Mouse (Mus musculus) myocyte (in vitro differentiated cells): ENCODE measurements around the gene Kctd18. TPM values are rescaled to one million over a fixed set of nuclear protein-coding genes. Genes with fewer than 3 reads are reported as not detected.

Experiments
- H3K27me3 ChIP-seq: one replicate; pipeline ENCODE4 v1.6.1; 2011; ENCODE audit not compliant: control insufficient read depth, insufficient read depth, insufficient read length
- H3K36me3 ChIP-seq: one replicate; pipeline ENCODE4 v1.6.1; 2011; ENCODE audit not compliant: control insufficient read depth, insufficient read depth
- H3K4me2 ChIP-seq: one replicate; pipeline ENCODE4 v1.6.1; 2011; ENCODE audit warnings: low read depth, control low read depth
- H3K4me3 ChIP-seq: one replicate; pipeline ENCODE4 v1.5.1; 2011; ENCODE audit warnings: mild to moderate bottlenecking, control low read depth, moderate library complexity
- H3K79me2 ChIP-seq: one replicate; pipeline ENCODE4 v1.6.1; 2011; ENCODE audit not compliant: control insufficient read depth, insufficient read depth
- H3ac ChIP-seq: one replicate; pipeline ENCODE4 v1.6.1; 2011; ENCODE audit not compliant: control insufficient read depth, insufficient read length
- CEBPB ChIP-seq: IDR thresholded peaks from 2 replicates; pipeline ENCODE4 v1.6.1; 2011; ENCODE audit warnings: mild to moderate bottlenecking, moderate library complexity; ENCODE audit not compliant: poor library complexity, insufficient read depth, severe bottlenecking
- E2F4 ChIP-seq: IDR thresholded peaks from one replicate; pipeline ENCODE4 v1.6.1; 2011; ENCODE audit warnings: mild to moderate bottlenecking, control low read depth, moderate library complexity; ENCODE audit not compliant: insufficient read depth
- MAX ChIP-seq: IDR thresholded peaks from one replicate; pipeline ENCODE4 v1.6.1; 2011; ENCODE audit warnings: low read depth, mild to moderate bottlenecking, control low read depth
- MYOD1 ChIP-seq, 3 experiments: IDR thresholded peaks; one replicate each; pipeline ENCODE4 v1.6.1; 2011; ENCODE audit warnings: control low read depth in 2 of 3, low read depth in 2 of 3, mild to moderate bottlenecking in 2 of 3, moderate library complexity in 1 of 3; ENCODE audit not compliant: insufficient read length in 2 of 3, control insufficient read depth in 1 of 3
- MYOG ChIP-seq, 3 experiments: IDR thresholded peaks; one replicate each; pipeline ENCODE4 v1.6.1; 2011; ENCODE audit warnings: control low read depth in 2 of 3, low read depth in 2 of 3, mild to moderate bottlenecking in 2 of 3; ENCODE audit not compliant: insufficient read length in 2 of 3, control insufficient read depth in 1 of 3, insufficient read depth in 1 of 3
- POLR2A ChIP-seq: IDR thresholded peaks from one replicate; pipeline ENCODE4 v1.6.1; 2011; ENCODE audit warnings: low read depth, mild to moderate bottlenecking, control low read depth, moderate library complexity; ENCODE audit not compliant: insufficient read length
- POLR2AphosphoS2 ChIP-seq: IDR thresholded peaks from one replicate; pipeline ENCODE4 v1.6.1; 2011; ENCODE audit warnings: low read depth, control low read depth; ENCODE audit not compliant: insufficient read length
- REST ChIP-seq: IDR thresholded peaks from one replicate; pipeline ENCODE4 v1.6.1; 2011; ENCODE audit warnings: mild to moderate bottlenecking, control low read depth, moderate library complexity; ENCODE audit not compliant: insufficient read depth, insufficient read length
- SRF ChIP-seq: IDR thresholded peaks from one replicate; pipeline ENCODE4 v1.6.1; 2011; ENCODE audit warnings: low read depth; ENCODE audit not compliant: control insufficient read depth, insufficient read length
- TCF12 ChIP-seq: IDR thresholded peaks from one replicate; pipeline ENCODE4 v1.6.1; 2011; ENCODE audit warnings: mild to moderate bottlenecking, control low read depth; ENCODE audit not compliant: poor library complexity, insufficient read depth, severe bottlenecking
- TCF3 ChIP-seq: IDR thresholded peaks from one replicate; pipeline ENCODE4 v1.6.1; 2011; ENCODE audit warnings: low read depth, control low read depth; ENCODE audit not compliant: insufficient read length
- USF1 ChIP-seq: IDR thresholded peaks from one replicate; pipeline ENCODE4 v1.6.1; 2011; ENCODE audit warnings: low read depth, mild to moderate bottlenecking, control low read depth, moderate library complexity
- polyA plus RNA-seq: library from polyadenylated mRNA; unstranded; fragments of >200 nt; fragmentation: generic; extraction: Trizol; gene quantifications from one replicate; pipeline ENCODE4 v1.2.1, GENCODE M21; 2012; ENCODE audit warnings: missing spikeins

The Kctd18 gene
- 4.5 TPM for polyA plus RNA-seq

DNA sequence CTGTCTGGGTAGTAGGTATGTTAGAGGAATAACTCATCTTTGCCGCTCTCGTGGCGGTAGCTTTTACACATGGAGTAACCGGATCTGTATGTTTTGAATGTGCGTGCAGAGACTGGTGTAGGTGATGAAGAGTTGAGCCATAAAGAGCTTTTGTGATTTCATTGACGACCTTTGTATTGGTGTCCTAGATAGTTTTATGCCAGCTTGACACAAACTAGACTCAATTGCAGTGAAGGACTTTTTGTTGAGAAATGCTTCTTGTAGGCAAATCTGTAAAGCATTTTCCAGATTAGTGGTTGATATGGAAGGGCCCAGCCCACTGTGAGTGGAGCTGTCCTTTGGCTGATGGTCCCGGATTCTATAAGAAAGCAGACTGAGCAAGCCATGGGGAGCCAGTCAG is at the start of gene Kctd18:
TSS of gene Kctd18 (minus strand) at position 101 of the 400 bp plus-strand sequence.
- TF ChIP-seq TCF12 (no peak), POLR2AphosphoS2 (no peak), MAX (no peak), TCF3 (no peak), E2F4 (no peak), POLR2A (no peak), MYOG (IDR thresholded peaks at IDR 0.05; ENCODE audit: control insufficient read depth in 1 of 3, insufficient read depth in 1 of 3, insufficient read length in 2 of 3, low read depth in 2 of 3) (no peak), MYOD1 (IDR thresholded peaks at IDR 0.05; ENCODE audit: control insufficient read depth in 1 of 3, insufficient read length in 2 of 3, low read depth in 2 of 3) (no peak), SRF (no peak)
- no peak within 1 kb of the TSS for H3K4me2 ChIP-seq
- no peaks in the 10 kb centered on the region for H3K27me3 ChIP-seq
- peaks cover 33% of the 10 kb centered on the region for H3K36me3 ChIP-seq
- H3K4me3 ChIP-seq = no peak within 1 kb of the TSS
- no peak within 1 kb of the TSS for H3ac ChIP-seq
- peaks cover 6% of the 10 kb centered on the region for H3K79me2 ChIP-seq

DNA sequence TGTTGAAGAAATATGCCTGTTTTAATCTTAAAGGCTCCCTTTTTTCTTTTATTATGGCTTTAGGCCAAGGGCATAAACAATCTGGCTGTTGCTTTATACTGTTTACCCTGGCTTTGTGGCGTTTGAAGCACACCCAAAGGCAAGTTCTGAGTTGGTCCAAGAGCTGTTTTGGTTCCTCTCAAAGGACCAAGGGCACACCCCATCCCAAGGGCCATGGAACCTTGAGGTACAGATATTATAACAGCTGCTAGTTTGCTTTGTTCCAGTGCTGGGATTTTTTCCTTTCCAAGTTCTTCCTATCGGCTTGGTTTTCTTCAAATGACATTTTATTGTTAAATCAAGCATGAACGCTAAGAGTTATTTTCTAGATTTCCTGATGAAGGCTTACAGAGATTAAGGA is 46.9 kb upstream of the Kctd18 start:
- H3K79me2 ChIP-seq = no peaks in the 10 kb centered on the region
- no peak overlapping the region for H3K4me2 ChIP-seq
- H3ac ChIP-seq = no peak overlapping the region
- no peaks in the 10 kb centered on the region for H3K27me3 ChIP-seq
- H3K36me3 ChIP-seq = peaks cover 24% of the 10 kb centered on the region
- TF ChIP-seq E2F4 = no peak
- no peak for TF ChIP-seq CEBPB
- TF ChIP-seq MYOG (IDR thresholded peaks at IDR 0.05; ENCODE audit: control insufficient read depth in 1 of 3, insufficient read depth in 1 of 3, insufficient read length in 2 of 3, low read depth in 2 of 3) = no peak
- TF ChIP-seq MAX = no peak
- TF ChIP-seq REST = no peak
- TF ChIP-seq MYOD1 (IDR thresholded peaks at IDR 0.05; ENCODE audit: control insufficient read depth in 1 of 3, insufficient read length in 2 of 3, low read depth in 2 of 3) = no peak
- no peak for TF ChIP-seq POLR2AphosphoS2
- TF ChIP-seq TCF3 = no peak
- no peak for TF ChIP-seq SRF
- TF ChIP-seq USF1 = no peak
- no peak overlapping the region for H3K4me3 ChIP-seq

DNA sequence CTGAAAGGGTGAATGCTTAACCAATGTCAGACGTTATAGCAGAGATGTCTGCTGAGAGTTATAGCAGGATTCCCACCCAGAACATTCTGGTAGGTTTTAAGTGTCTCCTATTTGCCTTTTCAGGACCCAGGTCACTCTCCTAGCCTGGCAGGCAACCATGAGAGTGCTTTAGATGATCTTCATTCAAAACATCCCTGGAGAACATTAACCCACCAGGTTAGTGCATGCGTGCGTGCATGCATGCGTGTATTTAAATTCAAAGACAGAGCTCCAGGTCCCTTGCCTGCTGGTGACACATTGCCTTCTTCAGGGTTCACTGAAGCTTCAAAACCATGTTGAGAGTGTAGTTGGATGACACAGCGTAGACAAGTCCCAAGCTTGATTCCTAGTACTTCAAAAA is 46.4 kb upstream of the Kctd18 start:
- TF ChIP-seq TCF12 (no peak), E2F4 (no peak), REST (no peak), USF1 (no peak), POLR2AphosphoS2 (no peak), POLR2A (no peak), SRF (no peak), MYOG (IDR thresholded peaks at IDR 0.05; ENCODE audit: control insufficient read depth in 1 of 3, insufficient read depth in 1 of 3, insufficient read length in 2 of 3, low read depth in 2 of 3) (no peak), CEBPB (no peak), TCF3 (no peak), MYOD1 (IDR thresholded peaks at IDR 0.05; ENCODE audit: control insufficient read depth in 1 of 3, insufficient read length in 2 of 3, low read depth in 2 of 3) (no peak), MAX (no peak)
- Histone ChIP-seq H3ac (no peak overlapping the region), H3K27me3 (no peaks in the 10 kb centered on the region), H3K4me3 (no peak overlapping the region), H3K4me2 (no peak overlapping the region), H3K79me2 (no peaks in the 10 kb centered on the region), H3K36me3 (peaks cover 24% of the 10 kb centered on the region)

DNA sequence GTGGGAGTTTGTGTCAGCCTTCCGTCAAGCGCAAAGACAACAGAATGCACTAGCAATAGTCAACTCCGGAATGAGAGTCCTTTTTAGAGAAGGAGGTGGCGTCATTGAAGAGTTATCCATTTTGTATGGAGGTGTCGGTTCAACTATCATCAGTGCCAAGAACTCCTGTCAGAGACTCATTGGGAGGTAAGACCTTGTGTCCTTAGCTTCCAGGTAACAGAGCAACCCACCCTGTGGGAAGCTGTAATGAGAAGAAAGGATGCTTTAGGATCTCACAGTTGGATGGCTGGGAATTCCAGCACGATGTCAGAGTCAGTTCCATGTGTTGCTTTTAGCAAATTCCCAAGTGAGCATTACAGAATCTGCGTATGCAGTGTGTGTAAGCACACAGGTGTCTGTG is 43.4 kb upstream of the Kctd18 start:
- TF ChIP-seq MAX (no peak), MYOD1 (IDR thresholded peaks at IDR 0.05; ENCODE audit: control insufficient read depth in 1 of 3, insufficient read length in 2 of 3, low read depth in 2 of 3) (no peak), USF1 (no peak), SRF (no peak), E2F4 (no peak), MYOG (IDR thresholded peaks at IDR 0.05; ENCODE audit: control insufficient read depth in 1 of 3, insufficient read depth in 1 of 3, insufficient read length in 2 of 3, low read depth in 2 of 3) (no peak), TCF12 (no peak), TCF3 (no peak), CEBPB (no peak), POLR2A (no peak), REST (no peak), POLR2AphosphoS2 (no peak)
- no peak overlapping the region for H3ac ChIP-seq

DNA sequence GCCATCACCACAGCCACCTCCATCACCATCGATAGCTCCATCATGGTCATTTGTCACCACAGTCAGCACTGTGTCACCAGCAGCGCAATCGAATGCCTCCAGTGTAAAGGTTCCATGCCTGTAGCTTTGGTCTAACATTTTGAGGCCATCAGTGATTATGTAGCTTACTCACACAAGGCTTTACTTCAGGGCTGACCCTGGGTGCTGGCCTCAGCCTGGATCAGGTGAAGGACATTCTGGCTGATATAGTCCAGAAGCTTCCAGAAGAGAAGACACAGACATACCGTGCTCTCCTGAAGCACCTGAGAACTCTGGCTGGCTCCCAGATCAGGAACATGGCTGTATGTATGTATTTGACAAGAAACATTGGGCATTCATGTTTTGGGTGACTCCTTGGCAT is 40.1 kb upstream of the Kctd18 start:
- no peak for TF ChIP-seq CEBPB
- no peak for TF ChIP-seq SRF
- TF ChIP-seq E2F4 = no peak
- TF ChIP-seq POLR2A = no peak
- TF ChIP-seq TCF12 = no peak
- no peak for TF ChIP-seq POLR2AphosphoS2
- TF ChIP-seq USF1 = no peak
- no peak for TF ChIP-seq TCF3
- no peak for TF ChIP-seq MAX
- no peak for TF ChIP-seq MYOD1 (IDR thresholded peaks at IDR 0.05; ENCODE audit: control insufficient read depth in 1 of 3, insufficient read length in 2 of 3, low read depth in 2 of 3)
- no peak for TF ChIP-seq REST
- no peak for TF ChIP-seq MYOG (IDR thresholded peaks at IDR 0.05; ENCODE audit: control insufficient read depth in 1 of 3, insufficient read depth in 1 of 3, insufficient read length in 2 of 3, low read depth in 2 of 3)
- H3K4me2 ChIP-seq = no peak overlapping the region
- H3K27me3 ChIP-seq = no peaks in the 10 kb centered on the region
- H3ac ChIP-seq = no peak overlapping the region
- peaks cover 22% of the 10 kb centered on the region for H3K36me3 ChIP-seq
- H3K79me2 ChIP-seq = no peaks in the 10 kb centered on the region
- no peak overlapping the region for H3K4me3 ChIP-seq

More for the DNA sequence above, 43.4 kb upstream of the Kctd18 start:
- peaks cover 14% of the 10 kb centered on the region for H3K36me3 ChIP-seq
- H3K79me2 ChIP-seq = no peaks in the 10 kb centered on the region
- no peak overlapping the region for H3K4me2 ChIP-seq
- H3K27me3 ChIP-seq = no peaks in the 10 kb centered on the region
- H3K4me3 ChIP-seq = no peak overlapping the region
